Mouse (Mus musculus): Measurements from ENCODE around the gene Nup107.

Gene Nup107

GRCm38 (mm10) chr10:117776281-117777102 is 16.0 kb downstream of the Nup107 start:
- DNase-seq, result no peak

GRCm38 (mm10) chr10:117775401-117776144 is 16.9 kb downstream of the Nup107 start:
- DNase-seq, result no peak

GRCm38 (mm10) chr10:117774817-117775120 is 17.7 kb downstream of the Nup107 start:
- no peak for DNase-seq

- no peak for DNase-seq
These were observed 18.3 kb downstream of the Nup107 start for GRCm38 (mm10) chr10:117774011-117774816.

GRCm38 (mm10) chr10:117773106-117773720 is 19.3 kb downstream of the Nup107 start:
- DNase-seq, result no peak

- no peak for DNase-seq
These were observed 20.0 kb downstream of the Nup107 start for GRCm38 (mm10) chr10:117772364-117773105.

GRCm38 (mm10) chr10:117771131-117771510 is 21.4 kb downstream of the Nup107 start:
- no peak for DNase-seq

GRCm38 (mm10) chr10:117770286-117771130 is 22.0 kb downstream of the Nup107 start:
- no peak for DNase-seq

- no peak for DNase-seq
These were observed 22.8 kb downstream of the Nup107 start for GRCm38 (mm10) chr10:117769541-117770285.

GRCm38 (mm10) chr10:117768141-117768440 is 24.4 kb downstream of the Nup107 start:
- no peak for DNase-seq

- DNase-seq, result no peak
These were observed 25.0 kb downstream of the Nup107 start for GRCm38 (mm10) chr10:117767286-117768140.

- no peak for DNase-seq
These were observed 25.7 kb downstream of the Nup107 start for GRCm38 (mm10) chr10:117766896-117767160.

GRCm38 (mm10) chr10:117766111-117766895 is 26.2 kb downstream of the Nup107 start:
- DNase-seq, result no peak

- no peak for DNase-seq
These were observed 27.2 kb downstream of the Nup107 start for GRCm38 (mm10) chr10:117765116-117765894.

GRCm38 (mm10) chr10:117764598-117764997 is 27.9 kb downstream of the Nup107 start:
- no peak for DNase-seq

- no peak for DNase-seq
These were observed 28.8 kb downstream of the Nup107 start for GRCm38 (mm10) chr10:117763588-117764190.

- no peak for DNase-seq
These were observed 29.5 kb downstream of the Nup107 start for GRCm38 (mm10) chr10:117762966-117763365.

- no peak for DNase-seq
These were observed 30.1 kb downstream of the Nup107 start for GRCm38 (mm10) chr10:117762281-117762830.

All from cerebellum, adult 8-10 months (tissue).